Mouse (Mus musculus): Measurements from ENCODE around the gene Acacb. TPM values are rescaled to one million over a fixed set of nuclear protein-coding genes. Genes with fewer than 3 reads are reported as not detected.

The Acacb gene
- total RNA-seq, 1 experiment, result 10.5 TPM

DNA sequence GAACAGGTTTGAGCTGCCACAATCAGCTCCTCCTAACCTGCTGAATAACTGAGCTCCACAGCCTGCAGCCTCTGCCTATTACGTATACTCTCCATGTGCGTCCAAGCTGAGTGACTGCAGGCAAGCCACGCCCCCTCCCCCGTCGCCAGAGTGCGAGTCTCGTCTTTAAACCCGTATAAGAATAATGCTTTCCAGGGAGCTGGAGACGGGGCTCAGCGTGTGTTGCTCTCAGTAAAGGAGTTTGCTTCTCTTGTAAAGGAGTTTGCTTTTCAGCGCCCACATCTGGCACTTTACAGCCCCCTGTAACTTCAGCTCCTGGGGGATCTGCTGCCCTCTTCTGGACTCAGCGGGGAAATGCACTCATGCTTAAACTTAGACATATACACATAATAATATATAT lies 7.2 kb downstream of the Acacb start:
- H3K9ac ChIP-seq (ENCODE audit: insufficient read depth, low read depth, low read length, poor library complexity, severe bottlenecking), result peak overlapping the region; percentile 44; the same call in 1 of the 2 replicates
- TF ChIP-seq ZC3H11A (IDR thresholded peaks at IDR 0.05; ENCODE audit: borderline replicate concordance, low read depth, low read length), result 0 out of 2 replicates have a peak, but pooled peaks have one; percentile 14
- no peak for TF ChIP-seq CHD2 (IDR thresholded peaks at IDR 0.05; ENCODE audit: low read depth, low read length)
- TF ChIP-seq MAFK (IDR thresholded peaks at IDR 0.05; ENCODE audit: insufficient read depth, low read depth, low read length), result no peak
- TF ChIP-seq HCFC1 (IDR thresholded peaks at IDR 0.05; ENCODE audit: borderline replicate concordance, insufficient read depth, low read length), result no peak
- no peak for TF ChIP-seq ZNF384 (IDR thresholded peaks at IDR 0.05; ENCODE audit: low read depth, low read length)
- in situ Hi-C loops (cut with MboI; ENCODE audit: low sequenced_read_pairs in 2 of 2, unreplicated experiment in 2 of 2), result no loop called here
- H3K4me3 ChIP-seq (ENCODE audit: insufficient read depth in 1 of 2, low read depth in 1 of 2, low read length in 2 of 2, poor library complexity in 1 of 2, severe bottlenecking in 1 of 2), result peak overlapping the region; percentile 52 to 87
- peak overlapping the region; percentile 56 for H3K27ac ChIP-seq (ENCODE audit: insufficient read depth, low read depth, low read length, poor library complexity, severe bottlenecking)
- DNase-seq (ENCODE audit: low read depth, low spot score), result no peak
- no peaks in the 10 kb centered on the region for H3K9me3 ChIP-seq (ENCODE audit: control insufficient read depth, insufficient read depth, low read depth, low read length)
- H3K4me1 ChIP-seq (ENCODE audit: control insufficient read depth in 2 of 2, insufficient read depth in 2 of 2, low read length in 2 of 2, poor library complexity in 1 of 2), result peaks cover 2 to 17% of the 10 kb centered on the region in 2 experiments; a peak in 2 of 4 replicates
- no peaks in the 10 kb centered on the region for H3K36me3 ChIP-seq (ENCODE audit: control insufficient read depth, insufficient read depth, low read length, poor library complexity, severe bottlenecking)

DNA sequence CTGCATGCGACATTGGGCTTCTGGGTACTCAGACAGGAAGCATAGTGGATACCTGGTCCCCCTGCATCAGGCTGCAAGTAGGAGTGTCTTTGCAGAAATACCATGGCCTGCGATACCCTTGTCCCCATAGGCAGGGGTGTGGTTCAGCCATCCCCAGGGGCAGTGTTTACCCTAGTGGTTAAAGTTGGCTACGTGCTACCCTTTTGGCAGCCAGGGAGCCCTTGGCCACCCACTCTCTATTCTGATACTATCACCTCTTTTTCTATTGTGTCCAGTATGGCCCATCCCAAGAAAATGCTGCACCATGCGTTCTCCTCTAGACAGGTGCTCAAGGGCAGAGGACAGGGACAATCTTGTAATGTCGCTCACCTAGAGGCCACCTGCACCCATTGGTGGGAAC lies 8.4 kb downstream of the Acacb start:
- no peak for DNase-seq (ENCODE audit: low read depth, low spot score)
- Histone ChIP-seq H3K4me3 (ENCODE audit: insufficient read depth in 1 of 2, low read depth in 1 of 2, low read length in 2 of 2, poor library complexity in 1 of 2, severe bottlenecking in 1 of 2) (no peak overlapping the region), H3K36me3 (ENCODE audit: control insufficient read depth, insufficient read depth, low read length, poor library complexity, severe bottlenecking) (no peaks in the 10 kb centered on the region), H3K27ac (ENCODE audit: insufficient read depth, low read depth, low read length, poor library complexity, severe bottlenecking) (no peak overlapping the region), H3K9ac (ENCODE audit: insufficient read depth, low read depth, low read length, poor library complexity, severe bottlenecking) (no peak overlapping the region), H3K9me3 (ENCODE audit: control insufficient read depth, insufficient read depth, low read depth, low read length) (no peaks in the 10 kb centered on the region), H3K4me1 (ENCODE audit: control insufficient read depth in 2 of 2, insufficient read depth in 2 of 2, low read length in 2 of 2, poor library complexity in 1 of 2) (peaks cover 2 to 17% of the 10 kb centered on the region in 2 experiments; a peak in 2 of 4 replicates)
- in situ Hi-C loops (cut with MboI; ENCODE audit: low sequenced_read_pairs in 2 of 2, unreplicated experiment in 2 of 2), result no loop called here
- TF ChIP-seq ZNF384 (IDR thresholded peaks at IDR 0.05; ENCODE audit: low read depth, low read length) (no peak), MAFK (IDR thresholded peaks at IDR 0.05; ENCODE audit: insufficient read depth, low read depth, low read length) (no peak), HCFC1 (IDR thresholded peaks at IDR 0.05; ENCODE audit: borderline replicate concordance, insufficient read depth, low read length) (no peak), ZC3H11A (IDR thresholded peaks at IDR 0.05; ENCODE audit: borderline replicate concordance, low read depth, low read length) (no peak), CHD2 (IDR thresholded peaks at IDR 0.05; ENCODE audit: low read depth, low read length) (no peak)

DNA sequence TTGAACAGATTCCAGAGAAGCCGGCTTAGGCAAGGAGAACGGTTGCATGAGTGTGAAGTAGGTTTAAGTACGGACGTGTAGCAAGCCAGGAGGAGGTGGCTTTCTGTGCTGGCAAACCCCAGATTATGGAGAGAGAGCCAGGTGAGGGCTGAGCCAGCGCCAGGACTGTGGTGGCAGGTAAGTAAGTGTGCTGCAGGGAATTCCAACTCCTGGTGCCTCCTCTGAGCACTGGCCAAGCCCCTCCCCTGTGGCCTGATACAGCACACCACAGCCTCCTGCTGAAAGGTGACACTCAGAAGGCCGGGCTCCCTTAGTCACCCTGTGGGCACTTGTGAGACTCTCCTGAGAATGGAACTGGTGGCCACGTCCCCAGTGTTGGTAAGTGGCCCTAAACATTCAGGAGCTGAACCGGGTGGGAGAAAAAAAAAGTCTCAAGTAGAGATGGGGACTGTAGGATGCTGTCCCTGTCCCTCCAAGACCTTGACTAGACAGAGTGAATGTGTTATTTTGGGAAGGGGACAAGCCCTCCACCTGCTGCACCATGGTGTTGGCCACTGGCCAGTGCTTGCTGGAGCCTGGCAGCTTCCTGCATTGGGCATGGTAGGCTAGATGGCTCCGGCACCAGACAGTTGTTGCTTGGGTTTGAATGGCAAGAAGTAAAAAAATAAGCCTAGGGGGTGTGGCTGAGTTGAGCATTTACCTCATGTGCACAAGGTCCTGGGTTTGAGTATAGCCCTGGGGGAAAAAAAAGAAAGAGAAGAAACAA lies 9.0 kb downstream of the Acacb start:
- Histone ChIP-seq H3K9me3 (ENCODE audit: control insufficient read depth, insufficient read depth, low read depth, low read length) (no peaks in the 10 kb centered on the region), H3K27ac (ENCODE audit: insufficient read depth, low read depth, low read length, poor library complexity, severe bottlenecking) (no peak overlapping the region), H3K4me3 (ENCODE audit: insufficient read depth in 1 of 2, low read depth in 1 of 2, low read length in 2 of 2, poor library complexity in 1 of 2, severe bottlenecking in 1 of 2) (no peak overlapping the region), H3K36me3 (ENCODE audit: control insufficient read depth, insufficient read depth, low read length, poor library complexity, severe bottlenecking) (no peaks in the 10 kb centered on the region), H3K9ac (ENCODE audit: insufficient read depth, low read depth, low read length, poor library complexity, severe bottlenecking) (no peak overlapping the region), H3K4me1 (ENCODE audit: control insufficient read depth in 2 of 2, insufficient read depth in 2 of 2, low read length in 2 of 2, poor library complexity in 1 of 2) (peaks cover 2 to 17% of the 10 kb centered on the region in 2 experiments; a peak in 2 of 4 replicates)
- TF ChIP-seq MAFK (IDR thresholded peaks at IDR 0.05; ENCODE audit: insufficient read depth, low read depth, low read length), result no peak
- TF ChIP-seq CHD2 (IDR thresholded peaks at IDR 0.05; ENCODE audit: low read depth, low read length), result no peak
- TF ChIP-seq ZNF384 (IDR thresholded peaks at IDR 0.05; ENCODE audit: low read depth, low read length), result no peak
- no peak for TF ChIP-seq HCFC1 (IDR thresholded peaks at IDR 0.05; ENCODE audit: borderline replicate concordance, insufficient read depth, low read length)
- TF ChIP-seq ZC3H11A (IDR thresholded peaks at IDR 0.05; ENCODE audit: borderline replicate concordance, low read depth, low read length), result no peak
- DNase-seq (ENCODE audit: low read depth, low spot score), result no peak
- in situ Hi-C loops (cut with MboI; ENCODE audit: low sequenced_read_pairs in 2 of 2, unreplicated experiment in 2 of 2), result no loop called here

DNA sequence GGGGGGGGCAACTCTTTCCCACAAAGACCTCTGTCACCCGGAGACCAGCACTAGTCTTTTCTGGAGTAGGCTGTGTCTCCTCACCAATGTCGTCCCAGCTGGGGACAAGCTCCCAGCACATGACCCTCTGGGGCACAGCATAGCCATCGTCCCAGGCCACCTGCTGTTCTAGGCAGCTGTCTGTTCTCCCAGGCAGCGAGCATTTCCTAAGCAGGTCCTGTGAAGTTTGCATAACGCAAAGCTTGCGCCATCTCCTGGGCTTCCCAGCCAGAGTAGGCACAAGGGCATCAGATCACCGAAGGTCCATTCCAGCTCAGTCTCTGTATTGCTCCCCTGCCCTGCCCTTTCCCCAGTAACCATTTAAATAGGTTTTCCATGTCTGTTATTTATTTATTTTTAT lies 10.9 kb downstream of the Acacb start:
- Histone ChIP-seq H3K4me1 (ENCODE audit: control insufficient read depth in 2 of 2, insufficient read depth in 2 of 2, low read length in 2 of 2, poor library complexity in 1 of 2) (peaks cover 0 to 5% of the 10 kb centered on the region in 2 experiments; a peak in 2 of 4 replicates), H3K9me3 (ENCODE audit: control insufficient read depth, insufficient read depth, low read depth, low read length) (no peaks in the 10 kb centered on the region), H3K9ac (ENCODE audit: insufficient read depth, low read depth, low read length, poor library complexity, severe bottlenecking) (no peak overlapping the region), H3K4me3 (ENCODE audit: insufficient read depth in 1 of 2, low read depth in 1 of 2, low read length in 2 of 2, poor library complexity in 1 of 2, severe bottlenecking in 1 of 2) (no peak overlapping the region), H3K36me3 (ENCODE audit: control insufficient read depth, insufficient read depth, low read length, poor library complexity, severe bottlenecking) (no peaks in the 10 kb centered on the region), H3K27ac (ENCODE audit: insufficient read depth, low read depth, low read length, poor library complexity, severe bottlenecking) (no peak overlapping the region)
- DNase-seq (ENCODE audit: low read depth, low spot score), result no peak
- in situ Hi-C loops (cut with MboI; ENCODE audit: low sequenced_read_pairs in 2 of 2, unreplicated experiment in 2 of 2), result no loop called here
- TF ChIP-seq MAFK (IDR thresholded peaks at IDR 0.05; ENCODE audit: insufficient read depth, low read depth, low read length), result no peak
- no peak for TF ChIP-seq CHD2 (IDR thresholded peaks at IDR 0.05; ENCODE audit: low read depth, low read length)
- TF ChIP-seq ZNF384 (IDR thresholded peaks at IDR 0.05; ENCODE audit: low read depth, low read length), result no peak
- TF ChIP-seq HCFC1 (IDR thresholded peaks at IDR 0.05; ENCODE audit: borderline replicate concordance, insufficient read depth, low read length), result no peak
- TF ChIP-seq ZC3H11A (IDR thresholded peaks at IDR 0.05; ENCODE audit: borderline replicate concordance, low read depth, low read length), result no peak
